Mouse (Mus musculus) hindbrain, embryonic 13.5 days (tissue): Measurements from ENCODE around the gene Hao2. TPM values are rescaled to one million over a fixed set of nuclear protein-coding genes. Genes with fewer than 3 reads are reported as not detected.

Experiments
- ATAC-seq: fragments of 200-750 bp; cut with Nextera tagmentation; 2 replicates; pipeline ENCODE4 v1.8.0; 2017; ENCODE audit warnings: moderate TSS enrichment; ENCODE audit not compliant: low FRiP score
- H3K27ac ChIP-seq: fragments of 300-500 bp; sonication (generic); 2 replicates; pipeline ENCODE4 v1.5.1; 2015; ENCODE audit warnings: inconsistent platforms, mild to moderate bottlenecking, moderate library complexity
- H3K27me3 ChIP-seq: fragments of 300-500 bp; sonication (generic); 2 replicates; pipeline ENCODE4 v1.6.1; 2015; ENCODE audit warnings: mild to moderate bottlenecking, inconsistent platforms
- H3K36me3 ChIP-seq: fragments of 300-500 bp; sonication (generic); 2 replicates; pipeline ENCODE4 v1.6.1; 2015; ENCODE audit warnings: mild to moderate bottlenecking, inconsistent platforms
- H3K4me1 ChIP-seq: fragments of 300-500 bp; sonication (generic); replicated peaks from 2 replicates; pipeline ENCODE4 v1.6.1; 2015; ENCODE audit warnings: inconsistent platforms
- H3K4me2 ChIP-seq: fragments of 300-500 bp; sonication (generic); 2 replicates; pipeline ENCODE4 v1.6.1; 2015; ENCODE audit warnings: inconsistent platforms, mild to moderate bottlenecking, moderate library complexity
- H3K4me3 ChIP-seq: fragments of 300-500 bp; sonication (generic); 2 replicates; pipeline ENCODE4 v1.5.1; 2015; ENCODE audit warnings: mild to moderate bottlenecking, inconsistent platforms
- H3K9ac ChIP-seq: fragments of 300-500 bp; sonication (generic); 2 replicates; pipeline ENCODE4 v1.6.1; 2015; ENCODE audit warnings: mild to moderate bottlenecking, inconsistent platforms
- H3K9me3 ChIP-seq: fragments of 300-500 bp; sonication (generic); 2 replicates; pipeline ENCODE4 v1.6.1; 2016; ENCODE audit warnings: inconsistent platforms
- WGBS: fragments of 180-500 bp; shearing (Covaris S2); methylation state at CpG from one replicate; pipeline ENCODE4 v1.1.7; 2015; 5-methylcytosine and 5-hydroxymethylcytosine counted together
- polyA plus RNA-seq: library from polyadenylated mRNA; unstranded; fragments of >200 nt; fragmentation: Nextera tagmentation; extraction: Ambion mirVana; gene quantifications from 2 replicates; pipeline ENCODE4 v1.2.1, GENCODE M21; 2015

Hao2 gene
- 0.25 TPM in 1 of 2 replicates, not detected in the other for polyA plus RNA-seq

GRCm38 (mm10) chr3:98893057-98893772 is at the start of gene Hao2:
Hao2 (minus strand) TSS chr3:98893239.
- Histone ChIP-seq H3K36me3 (no peaks in the 10 kb centered on the region), H3K4me3 (no peak within 1 kb of the TSS), H3K9ac (no peak within 1 kb of the TSS), H3K4me2 (no peak within 1 kb of the TSS), H3K9me3 (no peaks in the 10 kb centered on the region), H3K27ac (no peak within 1 kb of the TSS), H3K27me3 (no peaks in the 10 kb centered on the region), H3K4me1 (no peaks in the 10 kb centered on the region)
- no peak for ATAC-seq
- WGBS: 90% methylated on average over 3 of the region's 3 CpGs

GRCm38 (mm10) chr3:98941601-98942000 is 48.6 kb upstream of the Hao2 start:
- Histone ChIP-seq H3K4me1 (peaks cover 14% of the 10 kb centered on the region), H3K27me3 (no peaks in the 10 kb centered on the region), H3K9me3 (no peaks in the 10 kb centered on the region), H3K4me3 (peak overlapping the region; percentile 38), H3K27ac (no peak overlapping the region), H3K36me3 (no peaks in the 10 kb centered on the region), H3K4me2 (peak overlapping the region; percentile 66), H3K9ac (peak overlapping the region; percentile 62)
- WGBS: 38% methylated on average over 10 of the region's 10 CpGs
- peak; percentile 73 for ATAC-seq

- Histone ChIP-seq H3K27me3 (no peaks in the 10 kb centered on the region), H3K4me2 (peak overlapping the region; percentile 66), H3K9ac (peak overlapping the region; percentile 62), H3K4me3 (peak overlapping the region; percentile 38), H3K9me3 (no peaks in the 10 kb centered on the region), H3K27ac (peak overlapping the region; percentile 30; the same call in 1 of the 2 replicates), H3K36me3 (no peaks in the 10 kb centered on the region), H3K4me1 (peaks cover 14% of the 10 kb centered on the region)
- 3% methylated on average over 23 of the region's 24 CpGs for WGBS
- peak; percentile 85 for ATAC-seq
Measured at GRCm38 (mm10) chr3:98941066-98941551, 48.1 kb upstream of the Hao2 start.

GRCm38 (mm10) chr3:98940225-98940624 is 47.2 kb upstream of the Hao2 start:
- ATAC-seq: no peak; the same call in 1 of the 2 replicates
- Histone ChIP-seq H3K4me1 (peaks cover 14% of the 10 kb centered on the region), H3K36me3 (no peaks in the 10 kb centered on the region), H3K4me3 (no peak overlapping the region), H3K9me3 (no peaks in the 10 kb centered on the region), H3K27ac (no peak overlapping the region), H3K27me3 (no peaks in the 10 kb centered on the region), H3K9ac (no peak overlapping the region), H3K4me2 (no peak overlapping the region)
- WGBS: 60% methylated on average over 4 of the region's 4 CpGs

- no peaks in the 10 kb centered on the region for H3K9me3 ChIP-seq
- no peak overlapping the region for H3K4me3 ChIP-seq
- no peaks in the 10 kb centered on the region for H3K27me3 ChIP-seq
- 91% methylated on average over 3 of the region's 3 CpGs for WGBS
- H3K4me2 ChIP-seq: no peak overlapping the region
- H3K9ac ChIP-seq: no peak overlapping the region
- no peak overlapping the region for H3K27ac ChIP-seq
- H3K36me3 ChIP-seq: no peaks in the 10 kb centered on the region
- peaks cover 9% of the 10 kb centered on the region for H3K4me1 ChIP-seq
- no peak for ATAC-seq
Measured at GRCm38 (mm10) chr3:98936446-98936845, 43.4 kb upstream of the Hao2 start.

GRCm38 (mm10) chr3:98934601-98935000 is 41.6 kb upstream of the Hao2 start:
- no peak overlapping the region for H3K9ac ChIP-seq
- ATAC-seq: no peak
- WGBS: 90% methylated on average over 7 of the region's 7 CpGs
- H3K4me1 ChIP-seq: no peaks in the 10 kb centered on the region
- no peak overlapping the region for H3K4me2 ChIP-seq
- no peaks in the 10 kb centered on the region for H3K36me3 ChIP-seq
- H3K27me3 ChIP-seq: no peaks in the 10 kb centered on the region
- no peak overlapping the region for H3K27ac ChIP-seq
- no peak overlapping the region for H3K4me3 ChIP-seq
- no peaks in the 10 kb centered on the region for H3K9me3 ChIP-seq

GRCm38 (mm10) chr3:98934041-98934440 is 41.0 kb upstream of the Hao2 start:
- Histone ChIP-seq H3K4me2 (no peak overlapping the region), H3K27ac (no peak overlapping the region), H3K4me3 (no peak overlapping the region), H3K4me1 (no peaks in the 10 kb centered on the region), H3K27me3 (no peaks in the 10 kb centered on the region), H3K9me3 (no peaks in the 10 kb centered on the region), H3K36me3 (no peaks in the 10 kb centered on the region), H3K9ac (no peak overlapping the region)
- no peak for ATAC-seq
- WGBS: 95% methylated on average over 1 of the region's 1 CpGs

GRCm38 (mm10) chr3:98932421-98932820 is 39.4 kb upstream of the Hao2 start:
- no peak overlapping the region for H3K4me2 ChIP-seq
- no peak for ATAC-seq
- H3K4me1 ChIP-seq: no peaks in the 10 kb centered on the region
- H3K4me3 ChIP-seq: no peak overlapping the region
- no peaks in the 10 kb centered on the region for H3K36me3 ChIP-seq
- H3K27me3 ChIP-seq: no peaks in the 10 kb centered on the region
- no peak overlapping the region for H3K9ac ChIP-seq
- H3K9me3 ChIP-seq: no peaks in the 10 kb centered on the region
- H3K27ac ChIP-seq: no peak overlapping the region

- 62% methylated on average over 1 of the region's 1 CpGs for WGBS
- no peaks in the 10 kb centered on the region for H3K36me3 ChIP-seq
- no peak overlapping the region for H3K9ac ChIP-seq
- H3K27ac ChIP-seq: no peak overlapping the region
- no peak for ATAC-seq
- H3K9me3 ChIP-seq: no peaks in the 10 kb centered on the region
- H3K27me3 ChIP-seq: no peaks in the 10 kb centered on the region
- H3K4me1 ChIP-seq: no peaks in the 10 kb centered on the region
- H3K4me2 ChIP-seq: no peak overlapping the region
- no peak overlapping the region for H3K4me3 ChIP-seq
Measured at GRCm38 (mm10) chr3:98931836-98932235, 38.8 kb upstream of the Hao2 start.

GRCm38 (mm10) chr3:98920417-98920816 is 27.4 kb upstream of the Hao2 start:
- Histone ChIP-seq H3K27me3 (no peaks in the 10 kb centered on the region), H3K36me3 (no peaks in the 10 kb centered on the region), H3K4me2 (no peak overlapping the region), H3K9me3 (no peaks in the 10 kb centered on the region), H3K9ac (no peak overlapping the region), H3K4me1 (no peaks in the 10 kb centered on the region), H3K27ac (no peak overlapping the region), H3K4me3 (no peak overlapping the region)
- WGBS: 91% methylated on average over 3 of the region's 3 CpGs
- ATAC-seq: no peak

GRCm38 (mm10) chr3:98917260-98917659 is 24.2 kb upstream of the Hao2 start:
- H3K9ac ChIP-seq: no peak overlapping the region
- H3K9me3 ChIP-seq: no peaks in the 10 kb centered on the region
- WGBS: no CpG with 5 or more reads among the region's 1 CpGs
- no peak overlapping the region for H3K27ac ChIP-seq
- no peak overlapping the region for H3K4me2 ChIP-seq
- no peaks in the 10 kb centered on the region for H3K4me1 ChIP-seq
- no peak overlapping the region for H3K4me3 ChIP-seq
- no peaks in the 10 kb centered on the region for H3K27me3 ChIP-seq
- ATAC-seq: no peak
- H3K36me3 ChIP-seq: no peaks in the 10 kb centered on the region

- no peak overlapping the region for H3K4me3 ChIP-seq
Measured at GRCm38 (mm10) chr3:98916856-98917255, 23.8 kb upstream of the Hao2 start.

GRCm38 (mm10) chr3:98915659-98916058 is 22.6 kb upstream of the Hao2 start:
- Histone ChIP-seq H3K9me3 (no peaks in the 10 kb centered on the region), H3K4me3 (no peak overlapping the region), H3K27ac (no peak overlapping the region), H3K9ac (no peak overlapping the region), H3K36me3 (no peaks in the 10 kb centered on the region), H3K4me1 (no peaks in the 10 kb centered on the region), H3K27me3 (no peaks in the 10 kb centered on the region), H3K4me2 (no peak overlapping the region)
- WGBS: 8% methylated on average over 4 of the region's 4 CpGs
- no peak for ATAC-seq

More at GRCm38 (mm10) chr3:98916856-98917255, 23.8 kb upstream of the Hao2 start:
- no peak for ATAC-seq
- 83% methylated on average over 2 of the region's 2 CpGs for WGBS
- H3K4me2 ChIP-seq: no peak overlapping the region
- H3K36me3 ChIP-seq: no peaks in the 10 kb centered on the region
- no peaks in the 10 kb centered on the region for H3K9me3 ChIP-seq
- no peak overlapping the region for H3K27ac ChIP-seq
- H3K27me3 ChIP-seq: no peaks in the 10 kb centered on the region
- no peak overlapping the region for H3K9ac ChIP-seq
- no peaks in the 10 kb centered on the region for H3K4me1 ChIP-seq
